Mouse (Mus musculus) forebrain, embryonic 12.5 days (tissue): Measurements from ENCODE around the gene Miip. TPM values are rescaled to one million over a fixed set of nuclear protein-coding genes. Genes with fewer than 3 reads are reported as not detected.
"Not testable (repeated sequence)": the region's sequence is repeated elsewhere in the genome, so short reads cannot be mapped to it uniquely, and the experiment has no call there.

ENCODE experiments used
- ATAC-seq: fragments of 200-750 bp; cut with Nextera tagmentation; 2 replicates; pipeline ENCODE4 v1.8.0; 2017; ENCODE audit warnings: moderate TSS enrichment; ENCODE audit not compliant: low FRiP score
- H3K27ac ChIP-seq: fragments of 300-500 bp; sonication (generic); 2 replicates; pipeline ENCODE4 v1.5.1; 2016; ENCODE audit warnings: mild to moderate bottlenecking
- H3K27me3 ChIP-seq: fragments of 300-500 bp; sonication (generic); 2 replicates; pipeline ENCODE4 v1.6.1; 2016; ENCODE audit warnings: mild to moderate bottlenecking
- H3K36me3 ChIP-seq: fragments of 300-500 bp; sonication (generic); replicated peaks from 2 replicates; pipeline ENCODE4 v1.6.1; 2016; ENCODE audit warnings: mild to moderate bottlenecking
- H3K4me1 ChIP-seq: fragments of 300-500 bp; sonication (generic); 2 replicates; pipeline ENCODE4 v1.6.1; 2016
- H3K4me2 ChIP-seq: fragments of 300-500 bp; sonication (generic); 2 replicates; pipeline ENCODE4 v1.6.1; 2016; ENCODE audit warnings: mild to moderate bottlenecking, moderate library complexity
- H3K4me3 ChIP-seq: fragments of 300-500 bp; sonication (generic); replicated peaks from 2 replicates; pipeline ENCODE4 v1.5.1; 2016; ENCODE audit warnings: mild to moderate bottlenecking
- H3K9ac ChIP-seq: fragments of 300-500 bp; sonication (generic); 2 replicates; pipeline ENCODE4 v1.6.1; 2016; ENCODE audit warnings: mild to moderate bottlenecking
- H3K9me3 ChIP-seq: fragments of 300-500 bp; sonication (generic); 2 replicates; pipeline ENCODE4 v1.6.1; 2016
- WGBS: fragments of 180-500 bp; shearing (Covaris S2); methylation state at CpG from one replicate; pipeline ENCODE4 v1.1.7; 2016; 5-methylcytosine and 5-hydroxymethylcytosine counted together
- polyA plus RNA-seq: library from polyadenylated mRNA; unstranded; fragments of >200 nt; fragmentation: Nextera tagmentation; extraction: Ambion mirVana; gene quantifications from 2 replicates; pipeline ENCODE4 v1.2.1, GENCODE M21; 2016

Gene Miip
- polyA plus RNA-seq, 1 experiment from 2014 or later = 53.8 TPM

DNA sequence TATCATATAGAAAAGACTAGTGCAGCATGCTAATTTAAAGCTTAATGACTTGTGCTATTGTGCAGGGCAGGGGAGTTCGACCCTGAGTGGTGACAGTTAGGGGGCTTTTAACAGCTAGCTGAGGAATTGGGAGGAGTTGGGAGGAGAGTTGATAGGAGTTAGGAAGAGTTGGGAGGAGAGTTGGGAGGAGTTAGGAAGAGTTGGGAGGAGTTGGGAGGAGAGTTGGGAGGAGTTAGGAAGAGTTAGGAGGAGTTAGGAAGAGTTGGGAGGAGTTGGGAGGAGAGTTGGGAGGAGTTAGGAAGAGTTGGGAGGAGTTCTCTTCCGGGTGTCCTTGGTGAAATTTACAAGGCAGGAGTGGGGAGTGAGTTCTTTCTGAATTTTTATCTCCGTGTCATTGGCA lies 1.8 kb downstream of the Miip start:
- H3K27me3 ChIP-seq = not testable (repeated sequence)

GRCm38 (mm10) chr4:147866056-147866455 lies 2.6 kb downstream of the Miip start:
- H3K4me2 ChIP-seq = no peak overlapping the region
- no peak overlapping the region for H3K27ac ChIP-seq
- 98% methylated on average over 9 of the region's 9 CpGs for WGBS
- H3K9ac ChIP-seq = no peak overlapping the region
- no peaks in the 10 kb centered on the region for H3K27me3 ChIP-seq
- ATAC-seq = no peak
- H3K4me3 ChIP-seq = no peak overlapping the region
- H3K9me3 ChIP-seq = no peaks in the 10 kb centered on the region
- H3K36me3 ChIP-seq = peaks cover 47% of the 10 kb centered on the region
- peaks cover 29% of the 10 kb centered on the region for H3K4me1 ChIP-seq

More for the DNA sequence above, 1.8 kb downstream of the Miip start:
- Histone ChIP-seq H3K4me1 (peaks cover 29% of the 10 kb centered on the region), H3K4me2 (peak overlapping the region; percentile 69; the same call in 1 of the 2 replicates), H3K36me3 (peaks cover 42% of the 10 kb centered on the region)
- 55% methylated on average over 3 of the region's 3 CpGs for WGBS
- not testable (repeated sequence) for H3K9ac ChIP-seq, H3K27ac ChIP-seq, ATAC-seq, H3K4me3 ChIP-seq, H3K9me3 ChIP-seq

GRCm38 (mm10) chr4:147865651-147866050 lies 3.0 kb downstream of the Miip start:
- no peak for ATAC-seq
- Histone ChIP-seq H3K4me2 (no peak overlapping the region), H3K9ac (no peak overlapping the region), H3K27ac (no peak overlapping the region), H3K27me3 (no peaks in the 10 kb centered on the region), H3K36me3 (peaks cover 51% of the 10 kb centered on the region), H3K9me3 (no peaks in the 10 kb centered on the region), H3K4me3 (no peak overlapping the region), H3K4me1 (peaks cover 29% of the 10 kb centered on the region)
- 94% methylated on average over 6 of the region's 6 CpGs for WGBS

DNA sequence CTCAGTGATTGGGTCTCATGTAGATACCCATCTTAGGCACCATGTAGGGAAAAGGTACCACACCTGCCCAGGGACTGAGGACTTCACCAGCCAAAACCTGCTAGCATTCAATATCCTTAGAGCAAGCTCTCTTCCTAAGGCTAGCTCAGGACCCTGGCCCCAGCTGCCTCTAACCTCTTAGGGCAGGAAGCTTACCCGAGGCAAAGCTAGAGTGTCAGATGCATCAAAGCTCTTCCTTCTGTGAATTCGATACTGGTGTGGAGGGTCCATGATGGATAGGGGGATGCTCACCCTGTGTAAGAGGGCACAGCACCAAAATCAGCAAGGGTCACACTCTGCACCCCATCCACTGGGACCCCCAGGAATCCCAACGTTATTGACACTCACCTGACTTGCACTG lies 6.6 kb downstream of the Miip start:
- ATAC-seq = no peak
- no peak overlapping the region for H3K9ac ChIP-seq
- H3K4me2 ChIP-seq = no peak overlapping the region
- H3K36me3 ChIP-seq = peaks cover 57% of the 10 kb centered on the region
- H3K4me1 ChIP-seq = peaks cover 6% of the 10 kb centered on the region
- H3K4me3 ChIP-seq = no peak overlapping the region
- 94% methylated on average over 3 of the region's 3 CpGs for WGBS
- no peaks in the 10 kb centered on the region for H3K27me3 ChIP-seq
- H3K9me3 ChIP-seq = no peaks in the 10 kb centered on the region
- no peak overlapping the region for H3K27ac ChIP-seq

GRCm38 (mm10) chr4:147850776-147851175 lies 17.8 kb downstream of the Miip start:
- Histone ChIP-seq H3K27me3 (0 out of 2 replicates have a peak, but pooled peaks cover 3% of the 10 kb centered on the region), H3K27ac (no peak overlapping the region), H3K4me1 (peaks cover 13% of the 10 kb centered on the region), H3K36me3 (no peaks in the 10 kb centered on the region), H3K4me3 (no peak overlapping the region), H3K4me2 (no peak overlapping the region), H3K9ac (no peak overlapping the region), H3K9me3 (no peaks in the 10 kb centered on the region)
- no peak for ATAC-seq
- 77% methylated on average over 2 of the region's 2 CpGs for WGBS

DNA sequence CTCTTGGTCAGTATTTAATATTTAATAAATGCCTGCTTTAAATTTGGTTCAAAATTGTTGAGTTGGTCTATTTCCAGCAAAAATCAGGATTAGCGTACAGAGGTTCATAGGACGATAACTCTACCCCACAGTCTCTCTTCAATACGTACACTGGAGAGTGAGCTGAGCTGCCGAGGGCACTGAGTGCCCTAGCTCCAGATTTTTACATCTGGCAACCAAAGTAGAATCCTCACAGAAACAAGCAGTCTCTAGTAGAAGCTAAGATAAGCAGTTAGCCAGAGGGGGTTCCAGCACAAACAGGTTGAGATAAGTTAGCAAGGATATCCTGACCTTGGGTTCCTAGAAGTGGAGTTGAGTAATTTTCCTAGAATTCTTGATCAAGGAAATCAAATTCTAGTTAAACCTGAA lies 20.0 kb downstream of the Miip start:
- peak; percentile 66 for ATAC-seq
- Histone ChIP-seq H3K9ac (peak overlapping the region; percentile 61), H3K4me1 (peaks cover 13% of the 10 kb centered on the region), H3K9me3 (peaks cover 5% of the 10 kb centered on the region; the same call in 1 of the 2 replicates), H3K4me2 (peak overlapping the region; percentile 55), H3K36me3 (peaks cover 14% of the 10 kb centered on the region), H3K4me3 (peak overlapping the region; percentile 64), H3K27ac (no peak overlapping the region), H3K27me3 (0 out of 2 replicates have a peak, but pooled peaks cover 3% of the 10 kb centered on the region)
- WGBS = 5% methylated on average over 4 of the region's 4 CpGs

- Histone ChIP-seq H3K4me3 (peak within 1 kb of the TSS; percentile 64), H3K9me3 (peaks cover 8% of the 10 kb centered on the region), H3K27ac (no peak within 1 kb of the TSS), H3K9ac (peak within 1 kb of the TSS; percentile 61), H3K4me2 (peak within 1 kb of the TSS; percentile 55), H3K4me1 (peaks cover 13% of the 10 kb centered on the region), H3K27me3 (0 out of 2 replicates have a peak, but pooled peaks cover 3% of the 10 kb centered on the region), H3K36me3 (peaks cover 21% of the 10 kb centered on the region)
- WGBS = 3% methylated on average over 23 of the region's 23 CpGs
- peak; percentile 92 for ATAC-seq
These were observed 20.7 kb downstream of the Miip start, which contains the start of gene Zfp933 for GRCm38 (mm10) chr4:147847614-147848583. TSS of gene Zfp933 (minus strand) at chr4:147848366.

GRCm38 (mm10) chr4:147842871-147843270 lies 25.7 kb downstream of the Miip start:
- Histone ChIP-seq H3K4me2 (no peak overlapping the region), H3K4me1 (peaks cover 7% of the 10 kb centered on the region), H3K9ac (no peak overlapping the region), H3K4me3 (no peak overlapping the region), H3K27me3 (no peaks in the 10 kb centered on the region), H3K36me3 (peaks cover 44% of the 10 kb centered on the region), H3K9me3 (peaks cover 23% of the 10 kb centered on the region), H3K27ac (no peak overlapping the region)
- ATAC-seq = no peak
- 95% methylated on average over 3 of the region's 3 CpGs for WGBS

GRCm38 (mm10) chr4:147839282-147839681 lies 29.3 kb downstream of the Miip start:
- not testable (repeated sequence) for H3K4me3 ChIP-seq, H3K27me3 ChIP-seq, H3K27ac ChIP-seq, H3K9ac ChIP-seq, H3K4me2 ChIP-seq, ATAC-seq, H3K4me1 ChIP-seq
- Histone ChIP-seq H3K36me3 (peaks cover 35% of the 10 kb centered on the region), H3K9me3 (peaks cover 22% of the 10 kb centered on the region)
- 98% methylated on average over 17 of the region's 26 CpGs for WGBS

GRCm38 (mm10) chr4:147824389-147824788 lies 44.2 kb downstream of the Miip start:
- H3K4me3 ChIP-seq = no peak overlapping the region
- H3K9ac ChIP-seq = no peak overlapping the region
- H3K36me3 ChIP-seq = peaks cover 59% of the 10 kb centered on the region
- no peaks in the 10 kb centered on the region for H3K4me1 ChIP-seq
- no peak overlapping the region for H3K4me2 ChIP-seq
- H3K9me3 ChIP-seq = peaks cover 74% of the 10 kb centered on the region
- H3K27me3 ChIP-seq = no peaks in the 10 kb centered on the region
- 93% methylated on average over 4 of the region's 4 CpGs for WGBS
- no peak overlapping the region for H3K27ac ChIP-seq
- no peak for ATAC-seq

GRCm38 (mm10) chr4:147821414-147821813 lies 47.2 kb downstream of the Miip start:
- not testable (repeated sequence) for H3K4me3 ChIP-seq, H3K9ac ChIP-seq, H3K27me3 ChIP-seq, H3K4me1 ChIP-seq, ATAC-seq, H3K27ac ChIP-seq, H3K4me2 ChIP-seq
- H3K9me3 ChIP-seq = peaks cover 53% of the 10 kb centered on the region
- H3K36me3 ChIP-seq = peaks cover 31% of the 10 kb centered on the region
- WGBS = 86% methylated on average over 3 of the region's 3 CpGs

DNA sequence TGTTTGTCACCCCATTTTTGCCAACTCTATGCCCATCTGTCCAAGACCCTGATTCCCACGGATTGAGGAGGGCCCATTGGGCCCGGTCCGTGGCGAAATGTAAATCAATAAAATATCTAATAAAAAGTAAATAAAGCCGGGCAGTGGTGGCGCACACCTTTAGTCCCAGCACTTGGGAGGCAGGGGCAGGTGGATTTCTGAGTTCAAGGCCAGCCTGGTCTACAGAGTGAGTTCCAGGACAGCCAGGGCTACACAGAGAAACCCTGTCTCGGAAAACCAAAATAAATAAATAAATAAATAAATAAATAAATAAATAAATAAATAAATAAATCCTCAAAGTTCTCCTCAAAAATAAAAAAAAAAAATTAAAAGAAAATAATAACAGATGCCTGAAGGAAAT lies 49.0 kb downstream of the Miip start:
- not testable (repeated sequence) for H3K4me3 ChIP-seq, H3K4me2 ChIP-seq, H3K9ac ChIP-seq, H3K27me3 ChIP-seq, H3K27ac ChIP-seq, H3K4me1 ChIP-seq
- H3K9me3 ChIP-seq = peaks cover 40% of the 10 kb centered on the region
- H3K36me3 ChIP-seq = peaks cover 14% of the 10 kb centered on the region
- 0 out of 2 replicates have a peak, but pooled peaks have one; percentile 36 for ATAC-seq
- 87% methylated on average over 7 of the region's 7 CpGs for WGBS
